Mouse (Mus musculus): ENCODE results near the gene Nol9. TPM values are rescaled to one million over a fixed set of nuclear protein-coding genes. Genes with fewer than 3 reads are reported as not detected.

Nol9 gene
- polyA plus RNA-seq, 1 experiment from 2014 or later = 25.8 TPM

GRCm38 (mm10) chr4:152078105-152078530 lies 39.0 kb downstream of the Nol9 start:
- Histone ChIP-seq H3K36me3 (ENCODE audit: control insufficient read depth, insufficient read depth, low read length) (no peaks in the 10 kb centered on the region), H3K4me2 (ENCODE audit: low read length) (no peak overlapping the region), H3K27ac (replicated peaks; ENCODE audit: low read depth, low read length) (no peak overlapping the region), H3K9ac (replicated peaks; ENCODE audit: low read length) (no peak overlapping the region), H3K4me3 (replicated peaks; ENCODE audit: low read depth, low read length) (no peak overlapping the region), H3K9me3 (ENCODE audit: control insufficient read depth, low read length) (no peaks in the 10 kb centered on the region), H3K27me3 (ENCODE audit: control insufficient read depth, insufficient read depth, low read length) (no peaks in the 10 kb centered on the region), H3K4me1 (ENCODE audit: control insufficient read depth, insufficient read depth, low read length) (no peaks in the 10 kb centered on the region)
- 93% methylated on average over 10 of the region's 10 CpGs for WGBS
- DNase-seq (no peak), ATAC-seq (ENCODE audit: low FRiP score, low TSS enrichment) (no peak)

- Histone ChIP-seq H3K4me3 (replicated peaks; ENCODE audit: low read depth, low read length) (no peak overlapping the region), H3K27ac (replicated peaks; ENCODE audit: low read depth, low read length) (no peak overlapping the region), H3K4me1 (ENCODE audit: control insufficient read depth, insufficient read depth, low read length) (no peaks in the 10 kb centered on the region), H3K9me3 (ENCODE audit: control insufficient read depth, low read length) (no peaks in the 10 kb centered on the region), H3K4me2 (ENCODE audit: low read length) (no peak overlapping the region), H3K36me3 (ENCODE audit: control insufficient read depth, insufficient read depth, low read length) (no peaks in the 10 kb centered on the region), H3K27me3 (ENCODE audit: control insufficient read depth, insufficient read depth, low read length) (no peaks in the 10 kb centered on the region), H3K9ac (replicated peaks; ENCODE audit: low read length) (no peak overlapping the region)
- DNase-seq = no peak
- WGBS = 92% methylated on average over 3 of the region's 3 CpGs
- no peak for ATAC-seq (ENCODE audit: low FRiP score, low TSS enrichment)
These were observed 40.1 kb downstream of the Nol9 start for GRCm38 (mm10) chr4:152079261-152079660.

GRCm38 (mm10) chr4:152079931-152080330 lies 40.8 kb downstream of the Nol9 start:
- Histone ChIP-seq H3K9ac (replicated peaks; ENCODE audit: low read length) (no peak overlapping the region), H3K4me2 (ENCODE audit: low read length) (no peak overlapping the region), H3K27ac (replicated peaks; ENCODE audit: low read depth, low read length) (no peak overlapping the region), H3K27me3 (ENCODE audit: control insufficient read depth, insufficient read depth, low read length) (no peaks in the 10 kb centered on the region; the same call in 1 of the 2 replicates), H3K36me3 (ENCODE audit: control insufficient read depth, insufficient read depth, low read length) (no peaks in the 10 kb centered on the region), H3K4me3 (replicated peaks; ENCODE audit: low read depth, low read length) (no peak overlapping the region), H3K9me3 (ENCODE audit: control insufficient read depth, low read length) (no peaks in the 10 kb centered on the region), H3K4me1 (ENCODE audit: control insufficient read depth, insufficient read depth, low read length) (no peaks in the 10 kb centered on the region)
- DNase-seq (no peak), ATAC-seq (ENCODE audit: low FRiP score, low TSS enrichment) (no peak)
- WGBS = 62% methylated on average over 7 of the region's 7 CpGs

DNA sequence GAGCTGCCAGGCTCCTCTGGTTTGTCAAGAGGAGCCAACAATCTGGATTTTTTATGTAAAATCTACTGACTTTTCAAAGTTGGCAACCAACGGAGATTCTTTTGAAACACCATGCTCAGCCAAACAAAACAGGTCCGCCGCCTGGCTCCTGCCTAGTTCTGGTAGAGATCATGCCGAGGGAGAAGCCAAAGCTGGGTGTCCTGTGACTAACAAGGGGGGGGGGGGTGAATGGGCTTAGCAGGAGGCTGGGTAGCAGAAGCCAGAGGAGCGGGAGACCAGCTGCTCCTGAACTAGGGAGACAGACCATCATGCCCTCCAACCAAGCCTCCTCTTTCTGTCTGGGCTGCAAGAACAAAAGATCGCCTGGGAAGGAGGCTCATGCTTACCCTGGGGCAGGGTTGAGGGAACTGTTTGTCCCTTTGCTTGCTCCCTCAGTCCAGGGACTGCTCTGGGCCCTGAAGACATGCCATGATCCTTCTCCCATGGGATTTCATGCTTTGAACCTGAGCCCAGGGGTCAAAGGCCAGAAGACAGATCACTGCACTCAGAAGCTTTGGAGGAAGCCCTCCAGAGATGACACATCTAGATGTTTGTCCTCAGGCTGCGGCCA lies 44.6 kb downstream of the Nol9 start:
- Histone ChIP-seq H3K4me2 (ENCODE audit: low read length) (no peak overlapping the region), H3K27me3 (ENCODE audit: control insufficient read depth, insufficient read depth, low read length) (no peaks in the 10 kb centered on the region; the same call in 1 of the 2 replicates), H3K9me3 (ENCODE audit: control insufficient read depth, low read length) (no peaks in the 10 kb centered on the region), H3K4me3 (replicated peaks; ENCODE audit: low read depth, low read length) (no peak overlapping the region), H3K27ac (replicated peaks; ENCODE audit: low read depth, low read length) (no peak overlapping the region), H3K36me3 (ENCODE audit: control insufficient read depth, insufficient read depth, low read length) (no peaks in the 10 kb centered on the region), H3K9ac (replicated peaks; ENCODE audit: low read length) (no peak overlapping the region), H3K4me1 (ENCODE audit: control insufficient read depth, insufficient read depth, low read length) (peaks cover 16% of the 10 kb centered on the region)
- ATAC-seq (ENCODE audit: low FRiP score, low TSS enrichment) (no peak), DNase-seq (no peak)
- WGBS = 66% methylated on average over 7 of the region's 7 CpGs

- ATAC-seq (ENCODE audit: low FRiP score, low TSS enrichment) (no peak), DNase-seq (no peak)
- H3K9me3 ChIP-seq (ENCODE audit: control insufficient read depth, low read length) = no peaks in the 10 kb centered on the region
- no peak overlapping the region for H3K4me2 ChIP-seq (ENCODE audit: low read length)
- no peaks in the 10 kb centered on the region; the same call in 1 of the 2 replicates for H3K27me3 ChIP-seq (ENCODE audit: control insufficient read depth, insufficient read depth, low read length)
- no peaks in the 10 kb centered on the region for H3K36me3 ChIP-seq (ENCODE audit: control insufficient read depth, insufficient read depth, low read length)
- no peak overlapping the region for H3K9ac ChIP-seq (replicated peaks; ENCODE audit: low read length)
- no peak overlapping the region for H3K4me3 ChIP-seq (replicated peaks; ENCODE audit: low read depth, low read length)
- whole genome bisulfite sequencing = 93% methylated on average over 7 of the region's 7 CpGs
- no peak overlapping the region for H3K27ac ChIP-seq (replicated peaks; ENCODE audit: low read depth, low read length)
- peaks cover 16% of the 10 kb centered on the region for H3K4me1 ChIP-seq (ENCODE audit: control insufficient read depth, insufficient read depth, low read length)
These were observed 45.5 kb downstream of the Nol9 start for GRCm38 (mm10) chr4:152084616-152085015.

DNA sequence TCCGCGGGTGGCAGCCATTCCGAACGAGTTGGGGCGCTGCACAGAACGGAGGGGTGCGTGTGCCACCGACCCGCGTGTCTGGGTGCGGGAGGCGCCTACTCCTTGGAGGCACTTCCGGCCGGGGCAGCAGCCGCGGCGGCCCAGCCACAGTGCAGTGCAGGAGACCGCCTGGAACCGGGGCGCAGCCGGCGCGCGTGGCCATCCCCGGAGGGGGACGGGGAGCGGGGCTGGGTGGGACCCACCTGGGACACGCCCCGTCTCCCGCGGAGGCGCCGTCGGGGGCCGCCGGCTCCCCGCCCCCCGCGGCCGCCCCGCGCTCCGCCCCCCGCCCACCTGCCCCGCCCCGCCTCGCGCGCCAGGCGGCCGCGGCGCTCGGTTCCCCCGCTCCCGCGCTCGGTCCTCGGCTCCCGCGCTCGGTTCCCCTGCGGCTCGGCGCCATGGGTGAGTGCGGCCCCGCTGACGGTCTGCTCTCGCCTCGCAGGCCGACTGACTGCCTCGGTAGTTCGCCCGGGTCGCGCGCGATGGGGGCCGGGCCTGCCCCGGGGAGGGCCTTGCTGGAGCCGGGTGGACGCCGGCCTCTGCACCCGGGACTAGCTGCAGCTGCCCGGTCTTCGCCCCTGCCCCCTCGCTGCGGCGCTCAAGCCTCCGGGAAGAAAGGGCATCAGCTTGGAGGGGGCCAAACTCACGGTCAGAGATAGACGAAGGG lies 47.5 kb downstream of the Nol9 start:
- Histone ChIP-seq H3K4me2 (ENCODE audit: low read length) (peak overlapping the region; percentile 90), H3K9me3 (ENCODE audit: control insufficient read depth, low read length) (no peaks in the 10 kb centered on the region), H3K36me3 (ENCODE audit: control insufficient read depth, insufficient read depth, low read length) (no peaks in the 10 kb centered on the region), H3K4me1 (ENCODE audit: control insufficient read depth, insufficient read depth, low read length) (peaks cover 16% of the 10 kb centered on the region), H3K27me3 (ENCODE audit: control insufficient read depth, insufficient read depth, low read length) (no peaks in the 10 kb centered on the region; the same call in 1 of the 2 replicates), H3K9ac (replicated peaks; ENCODE audit: low read length) (peak overlapping the region; percentile 68), H3K4me3 (replicated peaks; ENCODE audit: low read depth, low read length) (peak overlapping the region; percentile 62), H3K27ac (replicated peaks; ENCODE audit: low read depth, low read length) (peak overlapping the region; percentile 26)
- peak; percentile 74 for DNase-seq
- WGBS = under 1% methylated on average over 90 of the region's 92 CpGs
- peak; percentile 60 for ATAC-seq (ENCODE audit: low FRiP score, low TSS enrichment)

DNA sequence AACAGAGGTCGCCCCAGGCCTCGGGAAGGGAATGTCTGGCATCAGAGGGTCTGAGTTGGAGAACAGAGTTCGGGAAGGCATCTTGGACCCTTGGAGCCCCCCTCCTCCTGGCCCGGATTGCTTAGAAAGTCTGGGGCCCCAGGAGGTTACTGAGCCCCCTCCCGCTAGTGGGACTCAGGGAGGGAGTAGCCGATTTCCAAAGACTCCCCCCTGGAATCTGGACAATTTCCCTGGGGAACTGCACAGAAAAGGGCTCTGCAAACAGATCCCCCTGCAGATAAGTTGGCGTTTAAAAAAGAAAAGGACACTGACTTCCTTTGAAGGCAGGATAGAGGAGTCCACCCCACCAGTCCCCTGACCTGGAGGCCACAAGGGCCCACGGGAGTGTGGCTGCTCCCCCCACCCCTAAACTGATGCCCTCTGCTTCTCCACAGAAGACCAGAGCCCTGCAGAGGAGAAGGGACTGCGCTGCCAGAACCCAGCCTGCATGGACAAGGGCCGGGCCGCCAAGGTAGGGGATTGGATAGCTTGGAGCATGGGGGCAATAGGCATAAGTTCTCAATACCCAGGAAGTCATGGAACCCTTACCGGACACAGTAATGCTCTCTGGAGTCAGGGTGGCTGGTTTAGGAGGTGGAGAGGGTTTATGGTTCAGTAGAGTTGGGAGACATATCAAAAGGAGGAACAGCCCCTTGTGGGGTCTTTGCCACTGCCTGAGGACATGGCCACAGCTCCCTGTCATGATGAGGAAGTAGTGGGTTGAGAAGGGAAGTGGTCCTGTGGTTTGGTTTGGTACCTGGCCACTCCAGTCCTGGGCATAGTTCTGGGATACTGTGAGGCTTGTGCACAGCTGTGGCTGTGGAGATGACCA lies 48.3 kb downstream of the Nol9 start:
- Histone ChIP-seq H3K4me1 (ENCODE audit: control insufficient read depth, insufficient read depth, low read length) (peaks cover 16% of the 10 kb centered on the region), H3K27me3 (ENCODE audit: control insufficient read depth, insufficient read depth, low read length) (no peaks in the 10 kb centered on the region; the same call in 1 of the 2 replicates), H3K4me2 (ENCODE audit: low read length) (peak overlapping the region; percentile 90), H3K27ac (replicated peaks; ENCODE audit: low read depth, low read length) (peak overlapping the region; percentile 26), H3K4me3 (replicated peaks; ENCODE audit: low read depth, low read length) (peak overlapping the region; percentile 62), H3K36me3 (ENCODE audit: control insufficient read depth, insufficient read depth, low read length) (no peaks in the 10 kb centered on the region), H3K9me3 (ENCODE audit: control insufficient read depth, low read length) (no peaks in the 10 kb centered on the region), H3K9ac (replicated peaks; ENCODE audit: low read length) (peak overlapping the region; percentile 68)
- peak; percentile 15 for DNase-seq
- 5% methylated on average over 12 of the region's 12 CpGs for WGBS
- ATAC-seq (ENCODE audit: low FRiP score, low TSS enrichment) = peak; percentile 46; the same call in 1 of the 2 replicates

GRCm38 (mm10) chr4:152088133-152088532 lies 49.0 kb downstream of the Nol9 start:
- 20% methylated on average over 4 of the region's 4 CpGs for WGBS
- peak overlapping the region; percentile 90; the same call in 1 of the 2 replicates for H3K4me2 ChIP-seq (ENCODE audit: low read length)
- no peaks in the 10 kb centered on the region; the same call in 1 of the 2 replicates for H3K27me3 ChIP-seq (ENCODE audit: control insufficient read depth, insufficient read depth, low read length)
- H3K27ac ChIP-seq (replicated peaks; ENCODE audit: low read depth, low read length) = no peak overlapping the region
- no peaks in the 10 kb centered on the region for H3K9me3 ChIP-seq (ENCODE audit: control insufficient read depth, low read length)
- H3K4me3 ChIP-seq (replicated peaks; ENCODE audit: low read depth, low read length) = no peak overlapping the region
- peaks cover 16% of the 10 kb centered on the region for H3K4me1 ChIP-seq (ENCODE audit: control insufficient read depth, insufficient read depth, low read length)
- H3K9ac ChIP-seq (replicated peaks; ENCODE audit: low read length) = no peak overlapping the region
- peak; percentile 37 for DNase-seq
- ATAC-seq (ENCODE audit: low FRiP score, low TSS enrichment) = no peak
- no peaks in the 10 kb centered on the region for H3K36me3 ChIP-seq (ENCODE audit: control insufficient read depth, insufficient read depth, low read length)

Data from midbrain, embryonic 14.5 days (tissue).